Mouse (Mus musculus) kidney, postnatal 10 days (tissue): ENCODE results near the gene Kifc1.

ENCODE experiments used
- DNase-seq: peaks from one replicate; pipeline ENCODE4 v3.0.0; 2021; ENCODE audit warnings: mixed read lengths

The Kifc1 gene

DNA sequence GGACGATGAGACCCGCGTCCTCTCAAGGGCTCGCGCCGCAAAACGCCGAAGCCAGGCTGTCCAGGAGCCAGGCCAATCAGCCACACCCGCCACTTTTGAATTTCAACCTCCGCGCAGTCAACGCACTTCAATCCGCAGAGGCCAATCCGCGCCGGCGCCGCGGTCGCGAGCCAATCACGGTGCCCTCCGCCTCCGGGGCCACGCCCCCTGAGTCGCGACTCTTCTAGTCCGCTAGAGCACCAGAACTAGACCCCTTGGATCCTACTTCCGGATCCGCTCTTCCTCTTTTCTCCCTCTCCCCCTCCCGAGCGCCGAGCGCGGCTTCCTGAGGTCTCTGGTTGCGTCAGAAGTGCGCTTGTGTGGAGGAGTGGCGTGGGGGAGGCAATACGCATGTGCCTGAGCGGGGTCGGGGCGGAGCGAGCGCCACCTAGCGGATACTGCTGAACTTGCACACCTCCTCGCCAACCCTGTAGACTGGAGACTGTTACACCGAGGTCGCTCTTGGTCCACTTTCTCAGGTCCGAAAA is at the start of gene Kifc1:
Gene Kifc1, minus strand, starts transcription at position 129 of the 527 bp plus-strand sequence.
- peak; percentile 100 for DNase-seq

DNA sequence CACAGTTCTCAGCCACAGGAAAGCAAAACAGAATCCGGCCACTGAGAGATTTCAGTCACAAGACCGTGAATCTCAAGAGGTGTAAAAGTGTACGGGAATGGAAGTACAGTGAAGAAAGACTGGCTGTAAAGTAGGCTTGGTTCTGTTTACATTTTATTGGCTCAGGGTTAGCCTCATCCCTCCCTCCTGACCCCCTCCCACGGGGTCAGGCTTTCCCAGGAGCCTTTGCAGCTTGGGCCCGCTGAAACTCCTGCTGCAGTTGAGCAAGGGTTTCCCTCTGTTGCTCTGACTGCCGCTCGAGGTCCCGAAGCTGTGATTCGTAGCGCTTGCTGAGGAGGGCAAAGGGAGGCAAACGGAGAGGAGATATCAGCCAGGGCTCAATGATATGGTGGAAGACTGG is 48.3 kb upstream of the Kifc1 start:
- peak; percentile 27 for DNase-seq

DNA sequence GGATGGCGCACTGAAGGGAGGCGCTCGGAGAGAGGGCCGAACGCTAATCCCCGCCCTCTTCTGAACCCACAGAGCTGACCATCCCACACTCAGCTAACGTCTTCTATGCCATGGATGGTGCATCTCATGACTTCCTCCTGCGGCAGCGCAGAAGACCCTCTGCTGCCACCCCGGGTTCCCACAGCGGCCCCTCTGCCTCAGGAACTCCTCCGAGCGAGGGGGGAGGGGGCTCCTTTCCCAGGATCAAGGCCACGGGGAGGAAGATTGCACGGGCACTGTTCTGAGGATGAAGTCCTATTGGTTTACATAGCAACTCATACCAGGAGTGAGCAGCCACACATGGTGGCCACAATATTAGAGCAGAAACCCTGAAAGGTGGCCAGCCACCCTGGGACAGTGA is 46.5 kb upstream of the Kifc1 start:
- no peak for DNase-seq

DNA sequence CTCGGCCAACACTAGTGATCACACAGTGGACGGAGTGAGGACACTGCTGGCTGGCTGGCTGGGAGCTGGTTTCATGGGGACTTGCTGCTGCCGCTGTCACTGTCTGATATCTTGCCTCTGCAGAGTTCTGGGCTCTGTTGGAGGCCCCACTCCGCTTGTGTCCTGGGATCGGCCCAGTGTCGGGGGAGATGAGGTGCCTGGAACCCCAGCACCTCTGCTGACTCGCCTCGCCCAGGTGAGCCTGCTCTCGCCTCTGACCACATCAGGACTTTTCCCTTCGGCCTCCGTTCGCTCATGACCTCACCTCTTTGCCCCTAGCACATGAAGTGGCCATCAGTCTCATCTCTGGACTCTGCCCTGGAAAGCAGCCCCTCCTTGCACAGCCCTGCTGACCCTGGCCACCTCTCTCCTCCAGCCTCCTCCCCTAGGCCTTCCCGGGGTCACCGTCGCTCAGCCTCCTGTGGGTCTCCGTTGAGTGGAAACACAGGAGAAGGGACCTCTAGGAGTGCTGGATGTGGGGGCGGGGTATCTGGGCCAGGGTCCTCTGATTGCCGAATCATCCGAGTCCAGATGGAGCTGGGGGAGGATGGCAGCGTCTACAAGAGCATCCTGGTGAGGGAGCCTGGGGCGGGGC is 45.1 kb upstream of the Kifc1 start:
- no peak for DNase-seq

DNA sequence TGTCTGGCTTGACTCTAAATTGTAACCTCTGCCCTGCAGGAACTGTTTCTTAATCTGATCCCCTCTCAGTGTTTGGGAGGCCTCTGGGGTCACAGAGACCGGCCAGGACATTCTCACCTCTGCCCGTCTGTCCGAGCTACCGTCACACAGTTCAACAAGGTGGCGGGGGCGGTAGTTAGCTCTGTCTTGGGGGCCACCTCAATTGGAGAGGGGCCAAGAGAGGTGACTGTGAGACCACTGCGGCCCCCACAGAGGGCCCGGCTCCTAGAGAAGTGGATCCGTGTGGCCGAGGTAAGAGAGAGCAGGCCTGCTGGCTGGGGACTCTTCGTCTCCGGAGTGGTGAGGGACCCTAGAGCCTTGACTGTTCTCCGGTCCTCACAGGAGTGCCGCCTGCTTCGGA is 42.5 kb upstream of the Kifc1 start:
- DNase-seq, result peak; percentile 19

DNA sequence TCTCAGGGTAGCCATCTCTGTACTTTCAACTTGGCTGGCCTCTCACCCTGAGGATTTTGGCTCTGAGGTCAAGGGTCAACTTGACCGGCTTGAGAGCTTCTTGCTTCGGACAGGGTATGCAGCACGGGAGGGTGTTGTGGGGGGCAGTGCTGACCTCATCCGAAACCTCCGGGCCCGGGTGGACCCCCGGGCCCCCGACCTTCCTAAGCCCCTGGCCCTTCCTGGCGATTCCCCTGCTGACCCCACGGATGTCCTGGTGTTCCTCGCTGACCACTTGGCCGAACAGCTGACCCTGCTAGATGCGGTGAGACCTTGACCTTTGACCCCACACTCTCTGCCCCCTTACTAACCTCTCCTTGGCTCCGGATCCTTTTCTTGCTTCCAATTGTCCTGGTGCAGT is 42.0 kb upstream of the Kifc1 start:
- DNase-seq, result peak; percentile 16

DNA sequence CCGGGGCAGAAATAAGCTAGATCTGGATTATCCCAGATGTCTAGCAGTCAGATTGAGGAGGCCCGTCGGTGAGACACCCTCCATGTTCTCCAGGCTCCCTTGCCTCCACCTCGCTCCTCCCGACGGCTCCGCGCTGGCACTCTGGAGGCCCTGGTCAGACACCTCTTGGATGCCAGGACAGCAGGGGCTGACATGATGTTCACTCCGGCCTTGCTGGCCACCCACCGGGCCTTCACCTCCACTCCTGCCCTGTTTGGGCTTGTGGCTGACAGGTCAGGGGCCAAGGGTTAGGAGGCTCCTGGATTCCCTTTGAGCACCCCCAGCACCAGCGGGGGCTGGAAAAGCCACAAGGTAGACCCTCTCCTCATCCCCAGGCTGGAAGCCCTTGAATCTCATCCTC is 41.5 kb upstream of the Kifc1 start:
- peak; percentile 17 for DNase-seq

DNA sequence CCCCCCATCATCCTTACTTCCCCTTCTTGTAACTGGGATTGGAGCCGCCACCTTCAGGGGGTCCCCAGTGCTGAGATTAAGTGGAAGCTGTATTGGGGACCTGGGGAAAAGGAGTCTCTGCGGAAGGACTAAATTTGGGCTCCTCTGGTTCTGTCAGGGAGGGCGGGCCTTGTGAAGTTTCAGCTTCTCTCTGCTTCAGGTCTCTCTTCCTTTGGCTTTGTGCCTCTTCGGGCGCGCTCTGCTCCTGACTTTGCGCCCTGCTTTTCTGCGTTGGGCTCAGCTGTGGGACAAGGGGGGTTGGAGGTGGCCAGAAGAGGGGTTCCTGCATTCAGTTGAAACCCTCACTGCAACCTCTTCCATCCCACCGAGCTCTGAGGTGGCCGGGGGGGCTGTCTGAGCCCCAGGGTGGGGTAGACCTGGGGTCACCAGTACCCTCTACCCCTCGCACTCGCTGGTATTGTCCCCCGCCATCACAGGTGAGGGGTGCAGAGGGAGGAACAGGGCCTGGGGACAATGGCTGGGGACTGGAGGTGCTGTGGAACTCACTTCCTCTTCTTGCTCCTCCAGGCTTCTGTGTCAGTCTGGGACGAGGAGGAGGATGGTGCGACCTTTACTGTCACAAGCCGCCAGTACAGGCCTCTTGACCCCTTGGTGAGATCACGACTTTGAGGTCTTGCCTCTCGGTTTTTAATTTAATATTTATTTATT is 40.9 kb upstream of the Kifc1 start:
- no peak for DNase-seq

DNA sequence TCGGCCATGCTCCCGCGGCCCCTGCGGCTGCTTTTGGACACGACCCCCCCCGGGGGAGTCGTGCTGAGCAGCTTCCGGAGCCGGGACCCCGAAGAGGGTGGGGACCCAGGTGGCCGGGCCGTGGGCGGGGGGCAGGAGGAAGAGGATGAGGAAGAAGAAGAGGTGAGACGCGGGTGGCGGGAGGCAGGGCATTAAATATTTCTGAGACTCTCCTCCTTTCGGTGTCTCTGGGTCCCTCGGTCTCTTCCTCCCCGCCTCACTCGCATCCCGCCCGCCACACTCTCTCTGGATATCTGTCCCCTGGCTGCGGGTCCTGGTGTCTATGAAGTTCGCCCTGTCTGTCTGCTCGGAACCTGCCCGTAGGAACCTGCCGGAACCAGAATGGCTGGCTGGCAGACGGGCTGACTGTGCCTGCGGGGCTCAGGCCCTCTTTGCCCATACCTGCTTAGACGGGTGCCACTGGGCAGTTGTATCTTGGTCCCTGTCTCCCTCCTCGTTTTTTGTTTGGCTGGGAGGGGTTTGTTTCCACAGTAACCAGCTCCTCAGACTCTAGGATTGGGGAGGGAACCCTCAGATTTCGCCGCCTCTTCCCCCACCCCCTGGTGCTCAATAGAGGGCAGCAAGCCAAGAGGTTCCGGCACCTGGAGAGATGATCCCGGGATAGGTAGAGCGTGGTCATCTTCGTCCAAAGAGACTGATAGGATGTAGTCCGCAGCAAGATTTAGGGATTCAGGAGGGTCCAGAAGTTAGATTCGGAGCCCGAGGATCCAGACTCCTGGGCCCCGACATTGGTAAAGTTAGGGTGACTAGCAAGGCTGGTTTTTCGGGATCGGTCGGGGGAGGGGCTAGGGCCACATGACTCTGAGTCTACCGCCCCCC is 40.1 kb upstream of the Kifc1 start:
- peak; percentile 67 for DNase-seq

DNA sequence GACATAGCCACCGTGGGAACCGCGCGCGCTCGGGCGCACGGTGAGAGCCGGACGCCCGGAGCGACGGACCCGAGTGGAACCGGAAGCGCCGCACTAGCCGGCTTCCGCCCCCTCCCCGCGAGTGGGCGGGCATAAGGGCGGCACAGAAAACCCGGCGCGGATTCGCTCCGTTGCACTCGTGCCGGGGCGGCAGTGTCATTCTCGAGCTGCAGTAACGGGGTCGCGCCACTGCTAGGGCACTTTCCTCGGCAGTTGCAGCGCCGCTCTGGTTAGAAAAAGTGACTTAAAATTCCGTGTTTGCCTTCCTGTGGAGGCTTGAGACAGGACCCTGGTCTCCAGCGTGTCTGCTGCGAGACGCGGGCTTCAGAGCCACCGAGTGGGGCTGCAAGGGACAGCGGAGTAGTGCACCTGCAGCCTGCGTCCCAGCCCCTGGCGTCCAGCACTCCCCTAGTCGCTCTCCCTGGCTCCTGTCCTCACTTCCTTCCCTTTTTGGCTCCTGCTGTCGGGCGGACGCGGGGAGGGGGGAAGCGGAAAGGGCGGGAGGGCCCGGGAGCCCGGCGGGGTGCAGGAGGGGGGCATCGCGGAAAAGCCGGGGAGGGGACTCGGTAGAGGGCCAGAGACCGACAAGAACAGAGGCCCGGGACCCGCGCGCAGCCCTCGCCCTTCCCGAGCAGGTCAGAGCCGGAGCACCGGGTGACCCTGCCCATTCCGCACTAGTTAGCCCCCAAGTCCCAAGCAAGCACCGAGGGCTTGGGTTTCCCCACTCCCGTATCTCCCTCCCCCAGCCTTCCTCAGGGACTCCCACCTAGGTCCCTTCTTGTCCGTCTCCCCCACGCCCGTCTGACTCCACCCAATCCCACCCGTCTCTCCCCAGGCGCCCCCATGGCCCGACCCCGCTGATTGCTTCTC is 39.2 kb upstream of the Kifc1 start, which contains the start of gene Rgl2:
Gene Rgl2, plus strand, starts transcription at position 173 of the 909 bp plus-strand sequence.
- peak; percentile 96 for DNase-seq

DNA sequence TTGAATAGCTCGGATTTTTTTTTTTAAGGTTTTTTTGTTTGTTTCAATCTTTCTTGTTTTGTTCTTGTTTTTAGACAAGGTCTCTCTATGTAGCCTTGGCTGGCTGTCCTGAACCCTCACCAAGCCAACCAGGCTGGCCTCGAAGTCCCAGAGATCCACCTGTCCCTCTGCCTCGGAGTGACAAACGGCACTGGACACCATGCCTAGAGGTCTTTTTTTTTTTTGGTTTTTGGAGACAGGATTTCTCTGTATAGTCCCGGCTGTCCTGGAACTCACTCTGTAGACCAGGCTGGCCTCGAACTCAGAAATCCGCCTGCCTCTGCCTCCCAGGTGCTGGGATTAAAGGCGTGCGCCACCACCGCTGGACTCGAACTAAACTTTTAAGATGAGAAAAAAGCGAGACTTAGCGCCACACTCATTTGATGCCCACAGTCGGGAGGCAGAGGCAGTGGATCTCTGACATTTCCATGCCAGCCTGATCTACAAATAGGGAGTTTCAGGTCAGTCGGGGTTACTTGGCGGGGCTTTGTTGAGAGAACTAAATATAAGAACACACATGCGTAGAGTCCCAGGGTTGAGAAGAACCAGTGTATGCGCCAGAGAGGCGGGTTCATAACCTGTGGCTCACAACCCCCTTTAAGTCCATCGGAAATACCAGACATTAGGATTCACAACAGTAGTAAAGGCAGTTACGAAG is 37.9 kb upstream of the Kifc1 start:
- DNase-seq, result peak; percentile 9

DNA sequence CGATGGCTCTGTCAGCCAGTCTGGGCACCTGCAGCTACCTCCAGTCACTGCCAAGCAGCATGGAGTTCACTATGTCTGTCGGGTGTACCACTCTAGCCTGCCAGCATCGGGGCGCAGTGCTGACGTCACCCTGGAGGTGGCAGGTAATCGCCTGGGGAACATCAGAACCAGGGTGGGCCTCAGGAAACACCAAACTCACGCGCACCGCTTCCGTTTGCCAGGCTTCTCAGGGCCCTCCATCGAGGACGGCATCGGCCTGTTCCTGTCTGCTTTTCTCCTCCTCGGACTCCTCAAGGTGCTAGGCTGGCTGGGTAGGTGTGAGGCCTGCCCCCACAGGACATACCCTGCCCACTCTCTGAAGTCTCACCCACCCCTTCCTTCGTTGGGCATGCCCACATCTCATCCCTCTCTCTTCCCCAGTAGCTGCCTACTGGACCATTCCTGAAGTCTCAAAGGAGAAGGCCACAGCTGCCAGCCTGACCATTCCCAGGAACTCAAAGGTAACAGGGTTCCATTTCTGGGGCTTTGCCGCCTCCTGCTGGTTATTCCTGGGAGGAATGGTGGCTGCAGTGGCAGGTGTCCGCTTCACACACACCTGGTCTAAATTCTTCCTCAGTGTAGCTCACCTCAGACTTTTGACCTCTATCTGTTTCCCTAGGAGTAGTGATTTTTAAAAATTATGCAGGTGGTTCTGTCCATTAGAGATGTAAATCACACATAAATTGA is 35.9 kb upstream of the Kifc1 start:
- peak; percentile 57 for DNase-seq

DNA sequence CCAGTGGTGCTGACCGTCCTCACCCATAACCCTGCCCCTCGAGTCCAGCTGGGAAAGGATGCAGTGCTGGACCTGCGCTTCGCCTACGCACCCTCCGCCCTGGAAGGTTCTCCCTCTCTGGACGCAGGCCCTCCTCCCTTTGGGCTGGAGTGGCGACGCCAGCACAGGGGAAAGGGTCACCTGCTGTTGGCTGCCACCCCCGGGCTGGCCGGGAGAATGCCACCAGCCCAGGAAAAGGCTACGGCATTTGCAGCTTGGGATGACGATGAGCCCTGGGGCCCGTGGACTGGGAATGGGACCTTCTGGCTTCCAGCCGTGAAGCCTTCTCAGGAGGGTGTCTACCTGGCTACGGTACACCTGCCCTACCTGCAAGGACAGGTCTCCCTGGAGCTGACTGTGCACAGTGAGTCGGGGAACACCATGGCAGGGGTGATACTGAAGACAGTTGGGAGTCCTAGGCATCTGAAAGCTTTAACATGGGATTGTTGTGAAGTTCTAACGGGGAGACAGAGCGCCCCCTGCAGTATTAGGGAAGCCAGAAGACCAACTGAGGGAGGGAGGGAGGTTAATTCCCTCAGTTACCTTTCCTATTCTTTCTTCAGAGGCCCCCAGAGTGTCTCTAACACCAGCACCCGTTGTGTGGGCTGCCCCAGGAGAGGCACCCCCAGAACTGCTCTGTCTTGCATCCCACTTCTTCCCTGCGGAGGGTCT is 35.1 kb upstream of the Kifc1 start:
- DNase-seq, result peak; percentile 27

DNA sequence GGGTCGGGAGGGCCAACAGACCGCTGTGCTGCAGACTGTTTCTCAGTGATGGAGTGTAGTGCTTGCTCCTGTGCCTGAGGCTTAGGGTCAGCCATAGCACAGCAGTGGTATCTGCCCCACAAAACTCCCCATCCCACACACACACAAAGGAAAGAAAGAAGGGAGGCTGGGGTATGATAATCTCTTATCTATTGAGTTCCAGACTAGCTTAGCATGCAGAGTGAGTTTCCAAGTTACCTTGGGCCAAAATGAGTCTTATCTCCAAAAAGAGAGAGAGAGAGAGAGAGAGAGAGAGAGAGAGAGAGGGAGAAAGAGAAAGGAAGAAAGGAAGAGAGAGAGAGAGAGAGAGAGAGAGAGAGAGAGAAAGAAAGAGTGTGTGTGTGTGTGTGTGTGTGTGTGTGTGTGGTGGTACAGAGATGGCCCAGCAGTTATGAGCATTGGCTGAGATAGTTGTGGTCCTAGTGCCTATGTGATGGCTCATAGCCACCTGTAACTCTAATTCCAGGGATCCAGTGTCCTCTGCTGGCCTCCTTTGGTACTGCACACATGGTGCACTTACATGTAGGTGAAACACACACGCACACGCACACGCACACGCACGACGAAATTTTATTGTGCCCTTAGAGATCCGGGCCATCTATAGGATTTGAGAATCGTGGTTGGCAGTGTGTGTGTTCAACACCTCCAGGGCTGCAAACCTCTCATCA is 34.3 kb upstream of the Kifc1 start:
- DNase-seq, result peak; percentile 63

DNA sequence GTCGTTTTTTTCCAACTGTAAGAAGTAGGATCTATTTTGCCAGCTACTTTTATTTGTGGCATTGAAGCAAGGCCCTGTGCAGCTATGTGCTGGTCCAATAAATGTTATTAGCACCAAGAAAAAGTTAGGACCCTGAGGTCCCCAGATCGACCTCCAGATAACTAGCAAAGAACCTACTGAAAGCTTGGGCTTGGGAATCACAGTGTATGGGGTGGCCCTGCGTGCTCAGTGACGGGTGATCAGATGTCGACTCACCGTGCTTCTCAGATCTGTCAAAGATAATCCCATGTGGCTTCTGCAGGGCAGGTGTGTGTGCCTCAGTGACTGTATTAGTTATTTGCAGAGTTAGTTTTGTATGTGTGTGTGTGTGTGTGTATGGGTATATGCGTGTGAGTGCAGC is 30.9 kb upstream of the Kifc1 start:
- no peak for DNase-seq

DNA sequence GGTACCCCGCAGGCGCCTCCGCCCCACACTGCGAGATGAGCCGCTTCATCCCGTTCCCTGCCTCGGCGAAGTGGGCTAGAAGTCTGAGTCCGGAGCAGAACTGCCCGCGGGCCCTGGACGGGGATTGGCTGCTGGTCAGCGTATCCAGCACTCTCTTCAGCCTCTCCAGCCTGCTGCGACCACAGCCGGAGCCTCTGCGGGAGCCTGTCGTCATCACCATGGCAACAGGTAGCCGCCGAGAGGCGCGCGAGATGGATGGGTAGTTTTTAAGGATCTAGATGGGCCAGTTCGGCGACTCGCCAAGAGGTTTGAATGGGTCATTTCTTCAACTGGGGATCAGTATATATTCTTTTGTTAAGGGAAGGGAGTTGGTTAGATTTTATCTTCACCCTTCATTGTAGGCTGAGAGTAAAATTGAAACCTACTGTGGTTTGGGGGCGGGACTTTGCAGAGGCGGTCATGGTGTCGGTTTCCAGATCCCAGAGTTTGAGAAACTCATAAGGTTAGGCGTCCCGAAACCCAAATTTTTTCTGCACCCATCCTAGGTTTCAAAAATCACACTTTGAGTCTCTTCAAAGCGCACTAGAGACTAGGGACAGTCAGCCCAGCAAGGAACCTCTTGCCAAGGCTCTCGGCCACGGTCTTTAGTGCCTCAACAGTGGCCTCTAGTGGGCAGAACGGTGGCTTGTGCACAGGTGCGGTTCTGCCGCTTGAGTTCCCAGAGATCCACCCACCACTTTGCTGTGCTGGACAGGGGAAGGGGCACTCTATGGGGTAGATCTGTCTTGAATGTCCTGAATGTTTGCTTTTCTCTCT is 30.0 kb upstream of the Kifc1 start:
- DNase-seq, result peak; percentile 93

DNA sequence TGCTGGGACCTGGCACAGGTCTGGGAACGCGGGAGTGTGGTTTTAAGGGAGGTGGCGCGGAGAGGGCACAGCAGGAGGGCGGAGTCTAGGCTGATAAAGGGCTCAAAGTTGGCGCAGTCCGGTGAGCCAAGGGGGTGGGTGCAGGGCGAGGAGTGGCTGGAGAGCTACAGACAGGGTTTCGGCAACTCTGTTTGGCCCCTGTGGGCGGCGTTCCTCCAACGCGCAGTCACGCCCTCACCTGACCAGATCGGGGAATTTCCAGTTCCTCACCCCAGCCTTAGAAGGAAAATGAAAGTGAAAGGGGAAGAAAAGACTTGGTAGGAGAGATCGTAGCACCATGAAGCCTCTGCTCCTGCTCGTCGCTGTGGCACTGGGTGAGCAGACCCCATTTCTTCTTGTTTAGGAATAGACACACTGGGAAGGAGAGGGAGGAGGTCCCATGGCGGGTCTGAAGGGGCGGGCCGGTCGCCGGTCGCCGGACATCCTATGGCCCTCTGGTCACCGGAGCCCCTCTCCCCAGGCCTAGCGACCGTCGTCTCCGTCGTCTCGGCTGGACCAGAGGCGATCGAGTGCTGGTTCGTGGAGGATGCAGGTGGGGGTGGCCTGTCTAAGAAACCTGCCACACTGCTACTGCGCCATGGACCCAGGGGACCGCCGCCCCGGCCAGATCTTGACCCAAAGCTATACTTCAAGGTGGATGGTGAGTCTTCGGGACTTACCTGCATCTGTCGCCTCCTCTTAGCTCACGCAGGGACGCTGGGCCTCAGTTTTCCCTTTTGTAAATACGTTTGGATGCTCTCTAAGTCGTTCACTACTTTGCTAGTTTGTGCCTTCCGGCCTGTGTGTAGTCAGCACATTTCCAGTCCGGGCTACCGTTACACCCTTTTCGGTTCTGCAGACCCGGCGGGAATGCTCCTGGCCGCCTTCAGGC is 29.2 kb upstream of the Kifc1 start:
- DNase-seq, result peak; percentile 87
